Mouse (Mus musculus) MEL (cell line): ENCODE results near the gene Serf2. TPM values are rescaled to one million over a fixed set of nuclear protein-coding genes. Genes with fewer than 3 reads are reported as not detected.
"Not testable (repeated sequence)": the region's sequence is repeated elsewhere in the genome, so short reads cannot be mapped to it uniquely, and the experiment has no call there.

Source experiments
- DNase-seq: peaks from one replicate; pipeline ENCODE4 v3.0.0; 2011; ENCODE audit warnings: low read depth, low spot score
- H3K27ac ChIP-seq: 2 replicates; pipeline ENCODE4 v1.5.1; 2012; ENCODE audit warnings: low read depth, mild to moderate bottlenecking, control low read depth, low read length, moderate library complexity; ENCODE audit not compliant: control insufficient read depth
- H3K27me3 ChIP-seq, 2 experiments: fragments of 150-350 bp in 1 of 2; sonication (generic) in 1 of 2; 2 replicates each; pipeline ENCODE4 v1.6.1; 2012; ENCODE audit warnings: low read length in 2 of 2, mild to moderate bottlenecking in 2 of 2, improper control_type of control experiment in 1 of 2, moderate library complexity in 1 of 2; ENCODE audit not compliant: insufficient read depth in 2 of 2, control insufficient read depth in 1 of 2
- H3K36me3 ChIP-seq, 2 experiments: 2 replicates each; pipeline ENCODE4 v1.6.1; 2012 to 2014; ENCODE audit warnings: low read length in 2 of 2, improper control_type of control experiment in 1 of 2, inconsistent platforms in 1 of 2, mild to moderate bottlenecking in 1 of 2; ENCODE audit not compliant: insufficient read depth in 2 of 2, control insufficient read depth in 1 of 2
- H3K4me1 ChIP-seq, 2 experiments: fragments of 150-350 bp in 1 of 2; sonication (generic) in 1 of 2; 2 replicates each; pipeline ENCODE4 v1.6.1; 2012; ENCODE audit warnings: low read length in 2 of 2, improper control_type of control experiment in 1 of 2, mild to moderate bottlenecking in 1 of 2; ENCODE audit not compliant: insufficient read depth in 2 of 2, control insufficient read depth in 1 of 2
- H3K4me3 ChIP-seq, 2 experiments: fragments of 150-350 bp in 1 of 2; sonication (generic) in 1 of 2; 2 replicates each; pipeline ENCODE4 v1.5.1; 2012; ENCODE audit warnings: low read depth in 2 of 2, low read length in 2 of 2, mild to moderate bottlenecking in 2 of 2, moderate library complexity in 2 of 2, control low read depth in 1 of 2, improper control_type of control experiment in 1 of 2; ENCODE audit not compliant: control insufficient read depth in 1 of 2, insufficient read depth in 1 of 2
- H3K79me2 ChIP-seq: 2 replicates; pipeline ENCODE4 v1.6.1; 2012; ENCODE audit warnings: mild to moderate bottlenecking, low read length, moderate library complexity; ENCODE audit not compliant: control insufficient read depth, poor library complexity, insufficient read depth
- H3K9ac ChIP-seq: 2 replicates; pipeline ENCODE4 v1.6.1; 2012; ENCODE audit warnings: low read depth, mild to moderate bottlenecking, control low read depth, low read length, moderate library complexity; ENCODE audit not compliant: control insufficient read depth, poor library complexity, severe bottlenecking
- H3K9me3 ChIP-seq: fragments of 150-350 bp; sonication (generic); replicated peaks from 2 replicates; pipeline ENCODE4 v1.6.1; 2012; ENCODE audit warnings: mild to moderate bottlenecking, low read length, improper control_type of control experiment, moderate library complexity; ENCODE audit not compliant: insufficient read depth
- BHLHE40 ChIP-seq: IDR thresholded peaks from 2 replicates; pipeline ENCODE4 v1.6.1; 2012; ENCODE audit warnings: low read depth, mild to moderate bottlenecking, inconsistent platforms, low read length, improper control_type of control experiment, borderline replicate concordance
- CHD2 ChIP-seq: IDR thresholded peaks from 2 replicates; pipeline ENCODE4 v1.6.1; 2011; ENCODE audit warnings: low read length, improper control_type of control experiment
- ELF1 ChIP-seq: IDR thresholded peaks from 2 replicates; pipeline ENCODE4 v1.6.1; 2014; ENCODE audit warnings: low read depth, mild to moderate bottlenecking, inconsistent platforms, low read length, improper control_type of control experiment, moderate library complexity
- EP300 ChIP-seq, 2 experiments: IDR thresholded peaks; 2 replicates each; pipeline ENCODE4 v1.6.1; 2011; ENCODE audit warnings: improper control_type of control experiment in 2 of 2, low read length in 2 of 2, low read depth in 1 of 2, mild to moderate bottlenecking in 1 of 2
- GABPA ChIP-seq: IDR thresholded peaks from 2 replicates; pipeline ENCODE4 v1.6.1; 2012; ENCODE audit warnings: low read depth, mild to moderate bottlenecking, inconsistent platforms, low read length, improper control_type of control experiment, moderate library complexity
- HCFC1 ChIP-seq: IDR thresholded peaks from 2 replicates; pipeline ENCODE4 v1.6.1; 2012; ENCODE audit warnings: low read depth, mild to moderate bottlenecking, inconsistent platforms, low read length, improper control_type of control experiment, moderate library complexity
- JUND ChIP-seq: IDR thresholded peaks from 2 replicates; pipeline ENCODE4 v1.6.1; 2011; ENCODE audit warnings: low read depth, mild to moderate bottlenecking, improper control_type of control experiment, low read length
- MAFK ChIP-seq: IDR thresholded peaks from 2 replicates; pipeline ENCODE4 v1.6.1; 2011; ENCODE audit warnings: low read depth, mild to moderate bottlenecking, low read length, improper control_type of control experiment, borderline replicate concordance
- MYB ChIP-seq: IDR thresholded peaks from 2 replicates; pipeline ENCODE4 v1.6.1; 2011; ENCODE audit warnings: mild to moderate bottlenecking, low read depth, low read length, improper control_type of control experiment
- NELFE ChIP-seq: IDR thresholded peaks from 2 replicates; pipeline ENCODE4 v1.6.1; 2011; ENCODE audit warnings: low read depth, low read length, improper control_type of control experiment
- NRF1 ChIP-seq: IDR thresholded peaks from 2 replicates; pipeline ENCODE4 v1.6.1; 2014; ENCODE audit warnings: low read depth, mild to moderate bottlenecking, inconsistent platforms, low read length, improper control_type of control experiment, moderate library complexity; ENCODE audit not compliant: poor library complexity, insufficient read depth, severe bottlenecking
- POLR2AphosphoS5 ChIP-seq: IDR thresholded peaks from 2 replicates; pipeline ENCODE4 v1.6.1; 2012; ENCODE audit warnings: low read depth, borderline replicate concordance, mild to moderate bottlenecking, inconsistent platforms, low read length, moderate library complexity, mixed read lengths
- RAD21 ChIP-seq: IDR thresholded peaks from 2 replicates; pipeline ENCODE4 v1.6.1; 2011; ENCODE audit warnings: mild to moderate bottlenecking, low read depth, low read length, improper control_type of control experiment
- SMC3 ChIP-seq: IDR thresholded peaks from 2 replicates; pipeline ENCODE4 v1.6.1; 2011; ENCODE audit warnings: low read depth, low read length, improper control_type of control experiment
- TBP ChIP-seq: IDR thresholded peaks from 2 replicates; pipeline ENCODE4 v1.8.0; 2011; ENCODE audit warnings: low read depth, low read length, improper control_type of control experiment
- ZC3H11A ChIP-seq: IDR thresholded peaks from 2 replicates; pipeline ENCODE4 v1.6.1; 2012; ENCODE audit warnings: low read depth, mild to moderate bottlenecking, inconsistent platforms, low read length, improper control_type of control experiment
- ZKSCAN1 ChIP-seq: IDR thresholded peaks from 2 replicates; pipeline ENCODE4 v1.6.1; 2012; ENCODE audit warnings: low read depth, mild to moderate bottlenecking, inconsistent platforms, low read length, improper control_type of control experiment, moderate library complexity
- ZNF384 ChIP-seq: IDR thresholded peaks from 2 replicates; pipeline ENCODE4 v1.6.1; 2012; ENCODE audit warnings: low read depth, mild to moderate bottlenecking, inconsistent platforms, low read length, improper control_type of control experiment
- polyA plus RNA-seq, 2 experiments: library from polyadenylated mRNA; stranded (reverse) in 1 of 2; unstranded in 1 of 2; fragments of >175 nt in 1 of 2; fragments of >200 nt in 1 of 2; gene quantifications; 2 replicates each; pipeline versions ENCODE4 v1.2.1 to v1.2.4; 2012; ENCODE audit warnings: low replicate concordance in 2 of 2, low read depth in 1 of 2; ENCODE audit not compliant: insufficient read length in 2 of 2, insufficient read depth in 1 of 2, missing spikeins in 1 of 2
- total RNA-seq: library from RNA; depleted of rRNA; stranded (reverse); fragments of 300-350 nt; gene quantifications from 2 replicates; pipeline ENCODE4 v1.2.3, GENCODE M21; 2012

Gene Serf2
- total and polyA plus RNA-seq, 3 experiments = 352 to 469 TPM; not detected in 1

DNA sequence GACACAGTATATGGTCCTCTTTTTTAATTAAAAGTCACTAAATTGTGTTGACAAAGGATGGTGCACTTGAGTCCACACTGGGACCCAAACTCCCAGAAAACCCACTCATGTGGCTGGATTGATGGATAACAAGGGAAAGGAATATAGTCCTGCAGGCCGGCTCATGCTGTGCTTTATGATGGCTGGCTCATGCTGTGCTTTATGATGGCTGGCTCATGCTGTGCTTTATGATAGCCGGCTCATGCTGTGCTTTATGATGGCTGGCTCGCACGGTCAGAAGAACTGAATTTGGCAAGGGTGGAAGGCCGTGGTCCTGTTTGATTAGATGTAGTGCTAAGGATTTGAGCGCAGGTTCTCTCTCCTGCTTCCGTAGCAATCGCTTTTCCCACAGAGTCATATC, 34.6 kb downstream of the Serf2 start:
- TF ChIP-seq SMC3 (no peak), MYB (no peak), MAFK (no peak), ELF1 (no peak), ZKSCAN1 (no peak), HCFC1 (no peak), RAD21 (no peak), ZC3H11A (no peak), EP300 (IDR thresholded peaks at IDR 0.05; ENCODE audit: low read depth in 1 of 2, low read length in 2 of 2) (no peak), JUND (no peak), GABPA (no peak), NRF1 (no peak), BHLHE40 (no peak), POLR2AphosphoS5 (no peak), CHD2 (no peak), TBP (no peak), ZNF384 (no peak), NELFE (no peak)
- Histone ChIP-seq H3K9ac (no peak overlapping the region), H3K9me3 (no peaks in the 10 kb centered on the region), H3K36me3 (no peaks in the 10 kb centered on the region), H3K4me1 (no peaks in the 10 kb centered on the region), H3K27ac (no peak overlapping the region), H3K27me3 (no peaks in the 10 kb centered on the region), H3K79me2 (no peaks in the 10 kb centered on the region), H3K4me3 (no peak overlapping the region)
- no peak for DNase-seq

DNA sequence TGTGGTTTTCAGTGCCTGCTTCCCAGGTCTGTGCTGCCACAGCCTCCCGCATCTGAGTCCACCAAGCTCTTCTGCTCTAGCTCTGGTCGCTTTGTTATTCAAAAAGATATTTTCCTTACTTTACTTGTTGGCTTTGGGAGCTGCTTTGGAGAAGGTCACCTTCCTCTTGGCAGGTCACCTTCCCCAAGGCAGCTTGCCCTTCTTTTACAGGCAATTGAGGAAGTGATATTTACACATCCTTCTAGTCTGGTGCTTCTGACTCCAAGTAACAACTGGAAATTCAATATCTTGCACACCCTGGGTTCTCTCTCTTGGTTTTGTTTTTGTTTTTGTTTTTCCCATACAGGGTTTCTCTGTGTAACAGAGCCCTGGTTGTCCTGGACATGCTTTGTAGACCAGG, 35.4 kb downstream of the Serf2 start:
- H3K4me3 ChIP-seq, H3K27me3 ChIP-seq, H3K4me1 ChIP-seq, H3K9me3 ChIP-seq, H3K9ac ChIP-seq, H3K79me2 ChIP-seq, DNase-seq, H3K36me3 ChIP-seq, H3K27ac ChIP-seq: not testable (repeated sequence)

DNA sequence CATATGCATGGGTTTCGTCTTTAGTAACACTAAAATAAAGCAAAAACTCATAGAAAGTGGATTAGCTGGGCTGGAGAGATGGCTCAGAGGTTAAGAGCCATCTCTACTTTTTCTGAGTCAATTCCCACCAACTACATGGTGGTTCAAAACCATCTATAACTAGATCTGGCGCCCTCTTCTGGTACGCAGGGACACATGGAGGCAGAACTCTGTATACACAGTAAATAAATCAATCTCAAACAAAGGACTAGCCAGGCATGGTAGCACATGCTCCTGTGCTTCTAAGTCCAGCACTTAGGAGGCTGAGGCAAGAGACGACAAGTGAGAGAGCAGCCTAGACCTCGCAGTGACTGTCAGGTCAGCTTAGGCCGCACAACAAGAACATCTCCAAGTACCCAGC, 52.6 kb downstream of the Serf2 start:
- not testable (repeated sequence) for H3K79me2 ChIP-seq, H3K27me3 ChIP-seq, H3K27ac ChIP-seq, H3K9ac ChIP-seq, H3K9me3 ChIP-seq, H3K4me3 ChIP-seq, H3K4me1 ChIP-seq, H3K36me3 ChIP-seq, DNase-seq
